Mouse (Mus musculus): ENCODE results near the gene Vmn1r93.
"Not testable (repeated sequence)": the region's sequence is repeated elsewhere in the genome, so short reads cannot be mapped to it uniquely, and the experiment has no call there.

Gene Vmn1r93

GRCm38 (mm10) chr7:20138988-20139387 lies at the start of gene Vmn1r93:
TSS of gene Vmn1r93 (minus strand) at chr7:20139088.
- not testable (repeated sequence) for DNase-seq (ENCODE audit: low spot score)

GRCm38 (mm10) chr7:20168277-20168676 lies 29.4 kb upstream of the Vmn1r93 start, which contains the start of gene Vmn1r94:
TSS of gene Vmn1r94 (minus strand) at chr7:20168377.
- not testable (repeated sequence) for DNase-seq (ENCODE audit: low spot score)

GRCm38 (mm10) chr7:20122479-20122878 lies 16.4 kb downstream of the Vmn1r93 start, which contains the start of gene Gm16442:
TSS of gene Gm16442 (minus strand) at chr7:20122579.
- DNase-seq (ENCODE audit: low spot score): not testable (repeated sequence)

GRCm38 (mm10) chr7:20099380-20099779 lies 39.5 kb downstream of the Vmn1r93 start, which contains the start of gene Vmn1r91:
TSS of gene Vmn1r91 (plus strand) at chr7:20099680.
- not testable (repeated sequence) for DNase-seq (ENCODE audit: low spot score)

Measured in urinary bladder, postnatal 25 days (tissue).